Mouse (Mus musculus) liver, embryonic 11.5 days (tissue): ENCODE measurements around the gene Acsm5. TPM values are rescaled to one million over a fixed set of nuclear protein-coding genes. Genes with fewer than 3 reads are reported as not detected.
"Not testable (repeated sequence)": the region's sequence is repeated elsewhere in the genome, so short reads cannot be mapped to it uniquely, and the experiment has no call there.

Experiments used
- ATAC-seq: fragments of 200-750 bp; cut with Nextera tagmentation; replicated peaks from 2 replicates; pipeline ENCODE4 v1.8.0; 2017; ENCODE audit warnings: moderate number of reproducible peaks, mild to moderate bottlenecking, moderate TSS enrichment, moderate library complexity; ENCODE audit not compliant: low FRiP score
- DNase-seq: peaks from one replicate; pipeline ENCODE4 v3.0.0-alpha.2; 2017; ENCODE audit warnings: low spot score
- H3K27ac ChIP-seq: fragments of 300-500 bp; sonication (generic); 2 replicates; pipeline ENCODE4 v1.5.1; 2014; ENCODE audit warnings: mild to moderate bottlenecking, low read depth, low read length, control low read depth
- H3K27me3 ChIP-seq: fragments of 300-500 bp; sonication (generic); replicated peaks from 2 replicates; pipeline ENCODE4 v1.6.1; 2014; ENCODE audit warnings: low read length, mixed read lengths; ENCODE audit not compliant: control insufficient read depth, insufficient read depth
- H3K36me3 ChIP-seq: fragments of 300-500 bp; sonication (generic); 2 replicates; pipeline ENCODE4 v1.6.1; 2014; ENCODE audit warnings: mild to moderate bottlenecking, low read length, moderate library complexity, mixed read lengths; ENCODE audit not compliant: control insufficient read depth, insufficient read depth
- H3K4me1 ChIP-seq: fragments of 300-500 bp; sonication (generic); replicated peaks from 2 replicates; pipeline ENCODE4 v1.6.1; 2014; ENCODE audit warnings: low read length, mixed read lengths; ENCODE audit not compliant: control insufficient read depth, insufficient read depth
- H3K4me2 ChIP-seq: fragments of 300-500 bp; sonication (generic); 2 replicates; pipeline ENCODE4 v1.6.1; 2014; ENCODE audit warnings: mild to moderate bottlenecking, control low read depth, moderate library complexity
- H3K4me3 ChIP-seq: fragments of 300-500 bp; sonication (generic); 2 replicates; pipeline ENCODE4 v1.5.1; 2014; ENCODE audit warnings: low read depth, low read length, control low read depth
- H3K9ac ChIP-seq: fragments of 300-500 bp; sonication (generic); 2 replicates; pipeline ENCODE4 v1.6.1; 2014; ENCODE audit warnings: low read depth, low read length, control low read depth
- H3K9me3 ChIP-seq: fragments of 300-500 bp; sonication (generic); 2 replicates; pipeline ENCODE4 v1.6.1; 2016; ENCODE audit warnings: low read length, inconsistent platforms, mixed read lengths; ENCODE audit not compliant: control insufficient read depth
- WGBS: fragments of 180-500 bp; shearing (Covaris S2); extraction: QIAGEN DNeasy Blood & Tissue Kit; methylation state at CpG from one replicate; pipeline ENCODE4 v1.1.7; 2014; 5-methylcytosine and 5-hydroxymethylcytosine counted together
- polyA plus RNA-seq: library from polyadenylated mRNA; unstranded; fragments of >200 nt; fragmentation: Nextera tagmentation; extraction: Ambion mirVana; gene quantifications from 2 replicates; pipeline ENCODE4 v1.2.1, GENCODE M21; 2014

Acsm5 gene
- polyA plus RNA-seq, 1 experiment from 2014 or later, result not detected

GRCm38 (mm10) chr7:119560452-119560835, 41.2 kb downstream of the Acsm5 start:
- no peak for DNase-seq
- no peaks in the 10 kb centered on the region for H3K36me3 ChIP-seq
- ATAC-seq, result no peak
- no peaks in the 10 kb centered on the region for H3K4me1 ChIP-seq
- no peak overlapping the region for H3K27ac ChIP-seq
- H3K9me3 ChIP-seq, result no peaks in the 10 kb centered on the region
- no peak overlapping the region for H3K4me3 ChIP-seq
- no peaks in the 10 kb centered on the region for H3K27me3 ChIP-seq
- H3K9ac ChIP-seq, result no peak overlapping the region
- WGBS, result 74% methylated on average over 3 of the region's 3 CpGs
- no peak overlapping the region for H3K4me2 ChIP-seq

GRCm38 (mm10) chr7:119561441-119561840, 42.2 kb downstream of the Acsm5 start:
- 48% methylated on average over 4 of the region's 4 CpGs for WGBS
- no peak overlapping the region for H3K4me2 ChIP-seq
- ATAC-seq, result no peak
- H3K27me3 ChIP-seq, result no peaks in the 10 kb centered on the region
- no peak overlapping the region for H3K27ac ChIP-seq
- DNase-seq, result no peak
- H3K4me1 ChIP-seq, result no peaks in the 10 kb centered on the region
- H3K9me3 ChIP-seq, result no peaks in the 10 kb centered on the region
- no peak overlapping the region for H3K4me3 ChIP-seq
- no peak overlapping the region for H3K9ac ChIP-seq
- H3K36me3 ChIP-seq, result no peaks in the 10 kb centered on the region

GRCm38 (mm10) chr7:119562476-119562875, 43.2 kb downstream of the Acsm5 start:
- not testable (repeated sequence) for ATAC-seq, H3K4me2 ChIP-seq, H3K27me3 ChIP-seq, H3K9me3 ChIP-seq, H3K27ac ChIP-seq, H3K9ac ChIP-seq, H3K4me1 ChIP-seq, H3K36me3 ChIP-seq, DNase-seq, H3K4me3 ChIP-seq
- 78% methylated on average over 2 of the region's 2 CpGs for whole genome bisulfite sequencing

- WGBS, result 61% methylated on average over 3 of the region's 3 CpGs
- Histone ChIP-seq H3K9ac (no peak overlapping the region), H3K4me3 (no peak overlapping the region), H3K4me2 (no peak overlapping the region), H3K27ac (no peak overlapping the region), H3K27me3 (no peaks in the 10 kb centered on the region), H3K36me3 (no peaks in the 10 kb centered on the region), H3K9me3 (no peaks in the 10 kb centered on the region), H3K4me1 (no peaks in the 10 kb centered on the region)
- ATAC-seq (no peak), DNase-seq (no peak)
Measured at GRCm38 (mm10) chr7:119594530-119595107, 75.4 kb downstream of the Acsm5 start.

Other genes with a start within 250 kb of the Acsm5 start
- gene Gp2, start 60.2 kb upstream of the Acsm5 start, polyA plus RNA-seq, result not detected in 2 replicates
- gene Umod, start 40.2 kb upstream of the Acsm5 start, polyA plus RNA-seq, result not detected in 2 replicates
- not detected in 2 replicates for gene Pdilt, start 4.0 kb downstream of the Acsm5 start, polyA plus RNA-seq
- gene Acsm2, start 34.9 kb downstream of the Acsm5 start, polyA plus RNA-seq, result not detected in 2 replicates
- not detected in 2 replicates for gene Acsm1, start 87.6 kb downstream of the Acsm5 start, polyA plus RNA-seq
- not detected in 2 replicates for gene Acsm4, start 170.6 kb downstream of the Acsm5 start, polyA plus RNA-seq
- gene Thumpd1, start 201.3 kb downstream of the Acsm5 start, polyA plus RNA-seq, result 88.1 and 94.4 TPM in 2 replicates
- gene Acsm3, start 241.5 kb downstream of the Acsm5 start, polyA plus RNA-seq, result 0.27 and 0.43 TPM in 2 replicates